Mouse (Mus musculus): ENCODE data around the gene Bahd1. TPM values are rescaled to one million over a fixed set of nuclear protein-coding genes. Genes with fewer than 3 reads are reported as not detected.

Gene Bahd1
- polyA plus RNA-seq, 1 experiment from 2014 or later = 2.4 TPM

DNA sequence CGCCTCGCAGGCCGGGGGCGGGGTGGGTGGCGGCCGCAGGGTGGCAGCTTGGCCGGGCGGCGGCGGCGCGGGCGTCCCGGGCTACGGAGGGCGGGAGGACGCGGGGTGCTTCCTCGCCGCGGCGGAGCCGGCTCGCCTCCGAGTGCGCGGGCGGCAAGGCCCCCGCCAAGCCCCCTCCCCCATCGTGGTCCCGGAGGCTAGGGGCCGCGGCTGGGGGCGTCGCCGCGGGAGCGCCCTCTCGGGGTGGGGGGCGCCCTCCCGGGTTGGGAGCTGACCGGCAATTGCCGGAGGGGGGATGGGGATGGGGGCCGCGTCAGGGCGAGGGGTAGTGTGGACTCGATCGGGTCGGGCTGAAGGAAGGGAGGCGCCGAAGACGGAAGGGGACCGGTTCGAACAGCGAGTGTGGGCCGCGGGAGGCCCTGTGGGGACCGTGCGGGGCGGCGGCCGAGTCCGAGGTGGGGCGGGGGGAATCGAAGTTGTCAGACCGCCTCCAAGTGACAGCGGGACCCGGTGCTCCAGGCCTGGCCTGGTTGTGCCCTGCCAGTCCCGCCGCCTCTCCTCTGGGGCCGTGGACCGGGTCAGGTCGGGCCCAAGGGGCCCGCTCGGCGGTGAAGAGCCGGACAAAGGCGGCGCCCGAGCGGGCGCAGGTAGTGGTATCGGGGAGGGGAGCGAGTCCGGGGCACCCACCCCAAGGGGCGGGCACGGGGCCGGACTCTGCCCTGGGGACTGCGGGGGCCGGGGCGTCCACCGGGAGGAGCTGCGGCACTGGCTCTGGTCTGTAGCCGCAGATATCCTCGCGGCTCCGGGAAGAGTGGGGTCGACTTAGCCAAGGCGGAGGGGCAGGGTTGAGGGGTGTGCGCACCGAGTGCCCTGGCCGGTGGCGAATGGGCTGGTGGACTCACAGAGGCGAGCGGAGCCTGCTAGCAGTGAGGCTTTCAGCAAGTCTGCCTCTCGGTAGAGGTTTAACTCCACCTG lies 2.2 kb downstream of the Bahd1 start:
- Histone ChIP-seq H3K27me3 (ENCODE audit: low read depth, poor library complexity, severe bottlenecking) (peaks cover 65% of the 10 kb centered on the region), H3K36me3 (no peaks in the 10 kb centered on the region), H3K4me1 (peaks cover 59% of the 10 kb centered on the region), H3K27ac (peak overlapping the region; percentile 89), H3K9me3 (replicated peaks) (no peaks in the 10 kb centered on the region), H3K4me3 (peak overlapping the region; percentile 79)
- WGBS = under 1% methylated on average over 91 of the region's 106 CpGs
- DNase-seq (ENCODE audit: low spot score) = peak; percentile 74

DNA sequence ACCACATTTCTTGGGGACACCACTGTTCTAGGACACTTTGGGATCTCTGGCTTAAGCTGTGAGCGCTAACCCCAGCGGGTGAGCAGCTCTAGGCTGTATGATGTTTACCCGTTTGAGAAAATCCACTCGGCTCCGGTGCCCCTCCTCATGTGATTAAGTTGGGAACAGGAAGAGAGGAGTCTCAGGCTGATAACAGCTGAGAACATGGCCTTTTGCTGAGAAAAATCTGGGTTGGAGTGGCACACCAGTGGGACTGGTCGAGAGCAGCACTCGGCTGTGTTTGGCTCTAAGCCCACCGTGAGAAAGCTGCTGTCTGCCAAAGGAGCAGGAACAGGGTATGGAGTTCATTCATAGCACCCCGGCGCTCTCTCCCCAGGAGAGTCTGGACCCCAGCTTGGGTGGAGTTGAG lies 3.2 kb downstream of the Bahd1 start:
- Histone ChIP-seq H3K4me1 (peaks cover 49% of the 10 kb centered on the region), H3K27ac (no peak overlapping the region), H3K4me3 (peak overlapping the region; percentile 79), H3K27me3 (ENCODE audit: low read depth, poor library complexity, severe bottlenecking) (peaks cover 55% of the 10 kb centered on the region), H3K9me3 (replicated peaks) (no peaks in the 10 kb centered on the region), H3K36me3 (no peaks in the 10 kb centered on the region)
- DNase-seq (ENCODE audit: low spot score) = peak; percentile 38
- WGBS = 15% methylated on average over 10 of the region's 10 CpGs

DNA sequence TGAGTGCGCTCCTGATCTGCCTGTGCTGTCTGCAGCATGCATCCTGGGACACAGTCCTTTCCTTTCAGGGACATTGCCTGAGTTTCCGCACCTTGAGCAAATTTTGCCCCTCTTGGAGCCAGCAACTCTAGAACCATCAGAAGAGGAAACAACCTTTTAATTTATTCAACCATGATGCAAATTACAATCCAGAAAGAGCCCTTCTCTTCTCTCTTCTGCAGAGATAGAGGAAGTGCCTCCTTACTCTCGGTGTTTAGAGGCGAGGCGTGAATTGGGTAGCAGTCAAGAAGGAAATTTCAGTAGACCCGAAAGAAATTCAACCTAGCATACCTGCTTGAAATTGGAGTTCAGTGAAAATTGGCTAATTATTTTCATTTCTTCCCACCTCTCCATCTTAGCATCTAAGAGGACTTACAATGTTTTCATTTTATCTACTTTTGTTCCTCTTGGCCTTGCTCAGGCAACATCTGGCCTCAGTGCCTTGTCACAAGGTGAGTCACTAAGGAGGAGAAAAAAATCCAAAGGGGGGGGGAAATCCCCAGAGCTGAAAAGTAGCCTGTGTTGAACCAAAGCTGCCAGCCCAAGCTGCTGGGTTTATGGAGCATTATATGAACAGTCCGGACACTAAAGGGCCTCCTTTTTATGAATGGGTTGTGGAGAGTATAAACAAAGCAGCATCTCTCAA lies 5.4 kb downstream of the Bahd1 start:
- peaks cover 32% of the 10 kb centered on the region for H3K27me3 ChIP-seq (ENCODE audit: low read depth, poor library complexity, severe bottlenecking)
- no peaks in the 10 kb centered on the region for H3K9me3 ChIP-seq (replicated peaks)
- peaks cover 29% of the 10 kb centered on the region for H3K4me1 ChIP-seq
- H3K4me3 ChIP-seq = no peak overlapping the region
- H3K27ac ChIP-seq = no peak overlapping the region
- no peak for DNase-seq (ENCODE audit: low spot score)
- WGBS = 74% methylated on average over 7 of the region's 7 CpGs
- H3K36me3 ChIP-seq = no peaks in the 10 kb centered on the region

DNA sequence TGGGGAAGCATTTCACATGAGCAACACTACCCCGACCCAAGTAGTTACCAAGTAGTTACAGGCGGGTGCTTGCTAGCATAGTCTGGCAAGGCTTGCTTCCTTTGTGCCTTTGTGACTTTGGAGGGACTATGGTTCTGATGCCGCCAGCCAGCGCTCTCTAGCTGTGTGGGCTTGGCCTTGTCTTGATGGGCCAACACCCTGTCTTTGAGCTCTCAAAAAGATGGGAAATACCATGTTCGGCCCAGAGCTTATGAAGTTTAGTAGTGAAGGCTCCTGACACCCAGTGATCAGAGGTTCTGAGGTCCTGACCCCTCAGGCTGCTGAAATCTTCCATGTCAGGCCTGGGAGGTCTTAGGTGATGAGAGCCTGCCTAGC lies 5.9 kb downstream of the Bahd1 start:
- no peaks in the 10 kb centered on the region for H3K9me3 ChIP-seq (replicated peaks)
- DNase-seq (ENCODE audit: low spot score) = no peak
- peaks cover 28% of the 10 kb centered on the region for H3K4me1 ChIP-seq
- H3K4me3 ChIP-seq = no peak overlapping the region
- 83% methylated on average over 5 of the region's 5 CpGs for WGBS
- no peak overlapping the region for H3K27ac ChIP-seq
- peaks cover 30% of the 10 kb centered on the region for H3K27me3 ChIP-seq (ENCODE audit: low read depth, poor library complexity, severe bottlenecking)
- H3K36me3 ChIP-seq = no peaks in the 10 kb centered on the region

DNA sequence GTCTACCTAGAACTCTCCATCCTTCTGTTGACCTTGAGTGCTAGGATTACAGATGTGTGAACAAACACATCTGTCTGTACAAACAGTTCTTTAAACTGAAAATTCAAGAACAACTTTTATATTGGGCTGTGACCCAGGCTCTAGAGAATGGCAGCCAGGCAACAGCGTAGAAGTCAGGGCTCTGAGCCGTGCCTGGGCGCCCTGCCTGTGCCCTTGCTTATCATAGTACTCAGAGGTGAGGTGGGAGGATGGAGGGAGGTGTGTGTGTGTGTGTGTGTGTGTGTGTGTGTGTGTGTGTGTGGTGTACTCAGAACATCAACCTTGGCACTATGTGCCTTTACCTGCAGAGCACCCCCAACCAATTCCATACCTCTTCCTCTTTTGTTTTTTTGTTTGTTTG lies 7.6 kb downstream of the Bahd1 start:
- Histone ChIP-seq H3K4me1 (peaks cover 20% of the 10 kb centered on the region), H3K27ac (no peak overlapping the region), H3K9me3 (replicated peaks) (no peaks in the 10 kb centered on the region), H3K4me3 (no peak overlapping the region), H3K36me3 (no peaks in the 10 kb centered on the region), H3K27me3 (ENCODE audit: low read depth, poor library complexity, severe bottlenecking) (peaks cover 23% of the 10 kb centered on the region)
- no peak for DNase-seq (ENCODE audit: low spot score)
- 93% methylated on average over 3 of the region's 3 CpGs for WGBS

DNA sequence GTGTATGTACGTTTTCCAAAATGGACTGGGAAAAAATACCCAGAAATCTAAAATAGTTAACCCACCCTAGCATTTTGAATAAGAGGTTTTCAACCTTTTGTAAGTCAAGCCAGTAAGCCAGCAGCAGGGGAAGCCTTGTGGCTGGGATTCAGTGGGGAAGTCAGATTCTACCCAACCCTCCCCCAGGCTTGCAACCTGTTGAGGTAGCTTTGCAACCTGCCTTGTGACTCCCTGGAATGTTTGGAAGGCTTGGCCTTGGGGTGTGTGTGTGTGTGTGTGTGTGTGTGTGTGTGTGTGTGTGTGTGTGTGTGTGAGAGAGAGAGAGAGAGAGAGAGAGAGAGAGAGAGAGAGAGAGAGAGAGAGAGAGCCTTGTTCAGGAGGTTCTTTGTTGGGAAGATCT lies 9.0 kb downstream of the Bahd1 start:
- WGBS = 74% methylated on average over 1 of the region's 1 CpGs
- Histone ChIP-seq H3K9me3 (replicated peaks) (no peaks in the 10 kb centered on the region), H3K4me1 (peaks cover 25% of the 10 kb centered on the region)

DNA sequence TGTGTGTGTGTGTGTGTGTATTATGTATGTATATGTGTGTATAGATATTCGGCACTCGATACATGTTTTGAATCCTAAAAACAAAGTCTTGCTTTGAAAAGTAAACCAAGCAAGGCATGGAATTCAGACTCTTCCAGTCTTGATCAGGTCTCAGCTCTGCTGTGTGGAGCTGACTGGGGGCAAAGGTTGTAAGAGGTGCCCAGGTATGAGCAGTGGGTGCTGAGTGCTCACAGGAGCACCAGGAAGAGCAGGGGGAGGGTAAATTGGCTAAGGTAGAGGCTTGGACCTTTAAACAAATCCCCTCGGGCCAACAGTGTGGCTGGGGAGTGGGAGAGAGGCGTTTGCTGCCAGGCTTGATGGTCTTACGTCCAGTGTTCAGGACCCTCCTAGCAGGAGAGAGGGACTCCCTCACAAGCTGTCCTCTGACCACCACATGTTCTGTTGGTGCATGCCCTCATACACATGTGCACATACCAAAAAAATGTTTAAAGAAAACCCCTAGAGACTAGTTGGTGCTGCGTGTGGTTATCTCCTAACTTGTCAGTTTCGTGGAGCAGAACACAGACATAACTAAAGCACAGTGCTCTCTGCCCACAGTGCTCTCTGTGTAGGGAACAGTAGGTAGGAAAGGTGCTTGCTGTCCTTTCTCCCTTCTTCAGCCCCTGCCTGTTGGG lies 10.6 kb downstream of the Bahd1 start:
- DNase-seq (ENCODE audit: low spot score) = no peak
- H3K9me3 ChIP-seq (replicated peaks) = no peaks in the 10 kb centered on the region
- peaks cover 27% of the 10 kb centered on the region for H3K4me1 ChIP-seq
- no peak overlapping the region for H3K4me3 ChIP-seq
- H3K27ac ChIP-seq = no peak overlapping the region
- H3K36me3 ChIP-seq = no peaks in the 10 kb centered on the region
- WGBS = 77% methylated on average over 7 of the region's 7 CpGs
- H3K27me3 ChIP-seq (ENCODE audit: low read depth, poor library complexity, severe bottlenecking) = no peaks in the 10 kb centered on the region; the same call in 1 of the 2 replicates

More for the DNA sequence above, 9.0 kb downstream of the Bahd1 start:
- Histone ChIP-seq H3K4me3 (no peak overlapping the region), H3K27me3 (ENCODE audit: low read depth, poor library complexity, severe bottlenecking) (peaks cover 9% of the 10 kb centered on the region), H3K27ac (no peak overlapping the region), H3K36me3 (no peaks in the 10 kb centered on the region)
- DNase-seq (ENCODE audit: low spot score) = no peak

DNA sequence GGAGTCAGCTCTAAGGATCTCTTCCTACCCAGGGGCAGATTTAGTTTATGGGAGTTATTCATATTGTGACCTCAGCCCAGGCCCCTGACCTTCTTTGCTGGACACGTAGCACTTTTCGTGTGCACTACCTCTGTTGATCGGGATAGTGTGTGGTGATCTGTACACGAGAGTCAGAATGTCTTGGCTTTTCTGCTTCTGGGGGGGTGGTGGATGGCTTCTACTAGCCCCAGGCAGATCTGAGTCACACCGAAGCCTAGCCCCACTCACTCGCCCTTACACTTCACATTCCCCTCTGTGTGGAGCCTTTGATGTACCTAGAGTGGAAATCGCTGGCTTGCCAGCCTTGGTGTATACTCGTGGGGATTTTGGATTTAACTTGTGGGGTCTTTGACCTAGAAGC lies 12.5 kb downstream of the Bahd1 start:
- no peak for DNase-seq (ENCODE audit: low spot score)

DNA sequence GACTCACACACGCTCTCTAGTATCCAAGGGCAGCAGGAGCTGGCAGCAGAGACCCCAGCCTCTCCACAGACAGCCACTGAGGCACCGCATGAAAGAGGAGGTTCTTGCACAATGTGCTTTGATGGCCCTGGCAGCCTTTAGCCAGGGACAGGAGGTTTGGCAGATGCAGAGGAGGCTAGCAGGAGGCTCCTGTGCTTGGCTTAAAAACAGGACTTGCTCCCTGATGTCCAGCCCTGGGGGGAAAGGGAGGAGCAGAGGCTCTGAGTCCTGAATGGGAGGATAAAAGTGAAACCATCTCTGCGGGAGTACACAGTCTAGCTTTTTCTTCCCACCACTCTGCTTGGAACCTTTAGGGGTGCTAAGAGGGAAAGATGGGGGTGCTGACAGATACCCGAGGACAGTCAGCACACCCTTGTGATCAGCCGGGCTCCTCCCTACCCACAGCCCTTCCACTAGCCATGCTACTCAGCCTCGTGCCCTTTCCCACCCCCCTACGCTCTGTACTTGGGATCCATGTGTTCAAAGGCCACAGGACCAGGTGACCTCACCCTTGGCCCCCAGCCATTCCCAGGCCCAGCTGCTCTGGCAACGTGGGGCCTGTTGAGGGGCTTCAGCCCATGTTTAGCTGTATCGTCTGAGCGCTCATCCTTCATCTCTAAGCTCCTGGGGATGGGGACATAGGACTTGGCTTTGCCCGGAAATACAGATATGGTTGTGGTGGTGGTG lies 13.5 kb downstream of the Bahd1 start:
- Histone ChIP-seq H3K4me1 (peaks cover 37% of the 10 kb centered on the region), H3K9me3 (replicated peaks) (no peaks in the 10 kb centered on the region), H3K36me3 (peaks cover 14% of the 10 kb centered on the region), H3K4me3 (no peak overlapping the region), H3K27ac (peak overlapping the region; percentile 1; the same call in 1 of the 2 replicates), H3K27me3 (ENCODE audit: low read depth, poor library complexity, severe bottlenecking) (no peaks in the 10 kb centered on the region)
- DNase-seq (ENCODE audit: low spot score) = no peak
- 64% methylated on average over 11 of the region's 11 CpGs for WGBS

More for the DNA sequence above, 12.5 kb downstream of the Bahd1 start:
- Histone ChIP-seq H3K4me3 (no peak overlapping the region), H3K27ac (no peak overlapping the region), H3K27me3 (ENCODE audit: low read depth, poor library complexity, severe bottlenecking) (no peaks in the 10 kb centered on the region), H3K9me3 (replicated peaks) (no peaks in the 10 kb centered on the region), H3K4me1 (peaks cover 34% of the 10 kb centered on the region), H3K36me3 (peaks cover 14% of the 10 kb centered on the region)
- 72% methylated on average over 8 of the region's 8 CpGs for WGBS

DNA sequence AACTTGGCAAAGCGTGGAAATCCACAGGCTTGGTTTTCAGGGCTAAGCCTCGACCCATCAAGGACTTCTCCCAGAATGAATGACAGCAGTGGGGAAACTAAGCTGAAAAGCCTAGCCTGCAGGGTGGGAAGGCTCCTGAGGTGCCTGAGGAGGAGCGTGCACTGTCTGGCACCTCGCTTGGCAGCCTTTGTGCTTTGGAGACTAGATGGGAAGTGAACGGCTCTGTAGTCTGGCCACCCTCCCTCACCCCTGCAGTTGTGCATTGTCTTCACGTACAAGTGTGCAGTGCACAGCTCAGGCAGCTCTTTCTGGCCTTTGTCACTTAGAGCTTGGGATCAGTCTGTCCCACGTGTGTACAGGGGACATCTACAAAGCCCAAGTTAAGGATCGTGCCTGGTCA lies 14.5 kb downstream of the Bahd1 start:
- Histone ChIP-seq H3K36me3 (peaks cover 23% of the 10 kb centered on the region), H3K9me3 (replicated peaks) (no peaks in the 10 kb centered on the region), H3K4me1 (peaks cover 37% of the 10 kb centered on the region), H3K27ac (no peak overlapping the region), H3K27me3 (ENCODE audit: low read depth, poor library complexity, severe bottlenecking) (no peaks in the 10 kb centered on the region), H3K4me3 (no peak overlapping the region)
- no peak for DNase-seq (ENCODE audit: low spot score)
- WGBS = 72% methylated on average over 8 of the region's 8 CpGs

DNA sequence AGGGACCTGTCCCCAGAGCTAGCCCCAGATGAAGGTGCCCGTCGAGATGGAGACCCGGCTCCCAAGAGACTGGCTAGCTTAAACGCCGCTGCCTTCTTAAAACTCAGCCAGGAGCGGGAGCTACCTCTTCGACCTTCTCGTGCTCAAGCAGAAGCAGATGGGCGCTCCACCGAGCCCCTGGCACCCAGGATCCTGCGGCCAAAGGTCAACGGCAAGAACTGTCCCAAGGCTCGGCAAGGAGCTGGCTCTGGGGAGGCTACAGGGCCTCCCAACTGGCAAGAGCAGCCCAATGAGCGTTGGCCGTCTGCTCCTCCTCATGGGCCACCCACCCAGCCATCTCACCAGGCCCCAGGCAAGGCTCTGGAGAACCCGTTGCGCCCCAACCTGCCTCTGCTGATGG lies 16.3 kb downstream of the Bahd1 start:
- DNase-seq (ENCODE audit: low spot score) = no peak
- Histone ChIP-seq H3K36me3 (peaks cover 38% of the 10 kb centered on the region), H3K9me3 (replicated peaks) (no peaks in the 10 kb centered on the region), H3K4me1 (peaks cover 31% of the 10 kb centered on the region), H3K4me3 (no peak overlapping the region), H3K27ac (0 out of 2 replicates have a peak overlapping the region, but pooled peaks have one; percentile 5), H3K27me3 (ENCODE audit: low read depth, poor library complexity, severe bottlenecking) (no peaks in the 10 kb centered on the region)
- 91% methylated on average over 17 of the region's 17 CpGs for WGBS

DNA sequence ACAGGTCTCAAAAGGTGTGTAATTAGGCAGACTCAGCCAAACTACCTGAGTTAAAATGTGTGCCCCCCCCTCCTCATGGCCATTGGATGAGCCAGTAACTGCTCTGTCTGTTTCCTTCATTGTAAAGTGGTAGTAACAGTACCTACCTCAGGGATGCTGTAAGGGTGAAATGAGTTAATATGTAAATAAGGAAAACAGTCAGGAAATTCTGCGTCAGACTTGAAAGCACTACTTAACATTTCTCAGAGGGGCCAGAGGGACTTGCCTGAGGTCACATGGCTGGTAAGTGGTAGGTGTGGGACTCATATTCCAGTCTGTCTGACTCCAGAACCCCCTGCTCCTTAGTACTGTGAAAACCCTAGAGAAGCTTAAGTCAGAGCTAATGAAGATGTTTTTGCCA lies 18.4 kb downstream of the Bahd1 start:
- Histone ChIP-seq H3K36me3 (peaks cover 52% of the 10 kb centered on the region), H3K4me3 (no peak overlapping the region), H3K4me1 (peaks cover 18% of the 10 kb centered on the region), H3K9me3 (replicated peaks) (no peaks in the 10 kb centered on the region), H3K27me3 (ENCODE audit: low read depth, poor library complexity, severe bottlenecking) (no peaks in the 10 kb centered on the region), H3K27ac (no peak overlapping the region)
- 71% methylated on average over 1 of the region's 1 CpGs for WGBS
- DNase-seq (ENCODE audit: low spot score) = no peak
